Mouse (Mus musculus) layer of hippocampus, adult 6 months (tissue): Measurements from ENCODE around the gene Tex44. TPM values are rescaled to one million over a fixed set of nuclear protein-coding genes. Genes with fewer than 3 reads are reported as not detected.

Experiments
- long read RNA-seq, 2 experiments: library from polyadenylated mRNA; unstranded; transcript quantifications; one replicate each; pipeline ENCODE4 v2.0.0; 2019 to 2020
- polyA plus RNA-seq: library from polyadenylated mRNA; unstranded; fragments of <200 nt; fragmentation: Nextera tagmentation; gene quantifications from 2 replicates; pipeline ENCODE4 v1.2.3, GENCODE M21; 2021

The Tex44 gene
- polyA plus RNA-seq: not detected in 2 replicates
- long read RNA-seq, experiment 1: 0 reads
- long read RNA-seq, experiment 2: 0 reads

GRCm38 (mm10) chr1:86426128-86426527 lies at the start of gene Tex44, which contains the start of gene Nmur1:
Gene Tex44 (plus strand): TSS chr1:86426329.
Gene Nmur1 (minus strand): TSS chr1:86426228.

Other genes starting within 250 kb of the Tex44 start
- 0.41 and 0.48 TPM in 2 replicates for gene B3gnt7, start 123.5 kb upstream of the Tex44 start, polyA plus RNA-seq
- gene Ncl, start 66.9 kb upstream of the Tex44 start, polyA plus RNA-seq: 59.4 and 69.1 TPM in 2 replicates
- 0.11 and 0.31 TPM in 2 replicates for gene Nmur1, start 101 bp upstream of the Tex44 start, polyA plus RNA-seq
- gene Ptma, start 100.4 kb downstream of the Tex44 start, polyA plus RNA-seq: 382 and 419 TPM in 2 replicates
- gene Pde6d, start 156.3 kb downstream of the Tex44 start, polyA plus RNA-seq: 73.0 and 73.2 TPM in 2 replicates
- 14.7 and 16.7 TPM in 2 replicates for gene Cops7b, start 156.6 kb downstream of the Tex44 start, polyA plus RNA-seq
- 3.2 and 4.1 TPM in 2 replicates for gene Nppc, start 244.2 kb downstream of the Tex44 start, polyA plus RNA-seq